Mouse (Mus musculus): ENCODE results near the gene Neu4. TPM values are rescaled to one million over a fixed set of nuclear protein-coding genes. Genes with fewer than 3 reads are reported as not detected.
"Not testable (repeated sequence)": the region's sequence is repeated elsewhere in the genome, so short reads cannot be mapped to it uniquely, and the experiment has no call there.

Gene Neu4
- polyA plus RNA-seq, 2 experiments: not detected

DNA sequence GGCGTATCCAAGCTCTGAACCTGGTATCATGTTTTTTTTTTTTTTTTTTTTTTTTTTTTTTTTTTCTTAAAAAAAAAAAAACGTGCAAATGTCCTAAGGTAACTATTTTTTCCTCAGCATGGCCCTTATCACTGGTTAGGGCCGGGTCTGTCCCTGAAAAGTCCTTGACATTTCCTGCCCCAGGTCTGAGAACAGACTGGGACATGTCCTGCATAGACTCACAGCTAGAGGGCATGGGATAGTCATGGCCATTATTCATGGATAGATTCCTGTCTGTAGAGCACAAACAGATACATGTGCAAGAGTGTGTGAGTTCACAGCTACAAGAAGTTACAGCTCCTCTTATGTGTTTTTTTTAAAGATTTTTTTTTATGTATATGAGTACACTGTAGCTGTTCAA lies 31.5 kb upstream of the Neu4 start:
- no peak overlapping the region for H3K4me3 ChIP-seq (replicated peaks; ENCODE audit: low read length)
- DNase-seq (ENCODE audit: low spot score): no peak
- no peaks in the 10 kb centered on the region for H3K4me1 ChIP-seq (ENCODE audit: control insufficient read depth, insufficient read depth, low read length)
- no peaks in the 10 kb centered on the region for H3K27me3 ChIP-seq (ENCODE audit: control insufficient read depth, insufficient read depth, low read length)
- no peak overlapping the region for H3K27ac ChIP-seq (replicated peaks; ENCODE audit: low read depth, low read length)
- H3K9me3 ChIP-seq (ENCODE audit: control insufficient read depth, low read length): no peaks in the 10 kb centered on the region
- H3K4me2 ChIP-seq (replicated peaks; ENCODE audit: low read depth, low read length, severe bottlenecking): no peak overlapping the region
- no peaks in the 10 kb centered on the region for H3K36me3 ChIP-seq (ENCODE audit: control insufficient read depth, insufficient read depth, low read length)
- WGBS: 77% methylated on average over 3 of the region's 3 CpGs
- TF ChIP-seq POLR2A (IDR thresholded peaks at IDR 0.05; ENCODE audit: borderline replicate concordance, extremely low read depth, insufficient read depth, insufficient read length): no peak
- ATAC-seq (ENCODE audit: low FRiP score, low read depth): no peak
- no peak overlapping the region for H3K9ac ChIP-seq (ENCODE audit: low read depth, low read length, severe bottlenecking)

DNA sequence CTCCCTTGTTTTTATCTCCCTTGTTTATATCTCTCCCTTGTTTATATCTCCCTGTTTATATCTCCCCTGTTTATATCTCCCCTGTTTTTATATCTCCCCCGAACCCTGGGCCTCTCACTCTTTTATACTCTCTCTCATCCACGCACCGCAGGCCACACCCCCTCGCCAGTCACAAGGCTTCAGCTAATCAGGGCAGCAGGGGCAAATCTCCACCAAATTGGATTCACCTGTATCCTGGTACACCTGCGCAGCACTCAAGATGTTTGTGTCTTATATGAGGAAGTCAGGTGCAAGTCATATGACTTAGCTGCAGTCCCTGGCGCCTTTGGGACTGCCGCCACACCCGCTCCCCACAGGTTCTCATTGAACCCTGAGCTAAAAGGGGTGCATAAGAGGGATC lies 30.0 kb upstream of the Neu4 start, which contains the start of gene Gal3st2c:
TSS of gene Gal3st2c (plus strand) at position 301 of the 400 bp plus-strand sequence.
- H3K4me2 ChIP-seq (replicated peaks; ENCODE audit: low read depth, low read length, severe bottlenecking); H3K4me1 ChIP-seq (ENCODE audit: control insufficient read depth, insufficient read depth, low read length); H3K9me3 ChIP-seq (ENCODE audit: control insufficient read depth, low read length); H3K27me3 ChIP-seq (ENCODE audit: control insufficient read depth, insufficient read depth, low read length); H3K27ac ChIP-seq (replicated peaks; ENCODE audit: low read depth, low read length); H3K36me3 ChIP-seq (ENCODE audit: control insufficient read depth, insufficient read depth, low read length); DNase-seq (ENCODE audit: low spot score); H3K9ac ChIP-seq (ENCODE audit: low read depth, low read length, severe bottlenecking); H3K4me3 ChIP-seq (replicated peaks; ENCODE audit: low read length); ATAC-seq (ENCODE audit: low FRiP score, low read depth): not testable (repeated sequence)
- 86% methylated on average over 7 of the region's 8 CpGs for WGBS

DNA sequence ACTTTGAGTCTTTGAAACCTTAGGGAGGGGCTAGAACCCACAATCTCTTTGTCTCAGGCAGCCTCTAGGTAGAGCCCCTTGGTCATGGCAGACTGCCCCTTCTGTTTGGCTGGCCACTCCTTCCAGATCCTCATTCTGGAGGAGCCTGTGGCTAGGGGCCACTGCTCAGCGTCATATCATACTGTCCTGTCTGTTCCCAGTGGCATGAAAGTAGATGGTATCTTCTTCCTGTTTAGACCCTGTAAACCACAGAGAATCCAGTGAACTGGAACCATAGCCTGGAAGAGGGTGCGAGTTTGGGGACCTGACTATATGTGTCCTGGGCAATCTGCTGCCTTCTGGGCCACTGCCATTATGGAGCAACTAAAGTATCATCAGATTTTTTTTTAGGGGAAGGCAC lies 29.2 kb upstream of the Neu4 start:
- not testable (repeated sequence) for H3K9me3 ChIP-seq (ENCODE audit: control insufficient read depth, low read length); DNase-seq (ENCODE audit: low spot score); H3K4me1 ChIP-seq (ENCODE audit: control insufficient read depth, insufficient read depth, low read length); H3K9ac ChIP-seq (ENCODE audit: low read depth, low read length, severe bottlenecking); H3K36me3 ChIP-seq (ENCODE audit: control insufficient read depth, insufficient read depth, low read length); H3K4me3 ChIP-seq (replicated peaks; ENCODE audit: low read length); H3K4me2 ChIP-seq (replicated peaks; ENCODE audit: low read depth, low read length, severe bottlenecking); ATAC-seq (ENCODE audit: low FRiP score, low read depth); H3K27me3 ChIP-seq (ENCODE audit: control insufficient read depth, insufficient read depth, low read length); H3K27ac ChIP-seq (replicated peaks; ENCODE audit: low read depth, low read length)
- WGBS: 69% methylated on average over 2 of the region's 2 CpGs

DNA sequence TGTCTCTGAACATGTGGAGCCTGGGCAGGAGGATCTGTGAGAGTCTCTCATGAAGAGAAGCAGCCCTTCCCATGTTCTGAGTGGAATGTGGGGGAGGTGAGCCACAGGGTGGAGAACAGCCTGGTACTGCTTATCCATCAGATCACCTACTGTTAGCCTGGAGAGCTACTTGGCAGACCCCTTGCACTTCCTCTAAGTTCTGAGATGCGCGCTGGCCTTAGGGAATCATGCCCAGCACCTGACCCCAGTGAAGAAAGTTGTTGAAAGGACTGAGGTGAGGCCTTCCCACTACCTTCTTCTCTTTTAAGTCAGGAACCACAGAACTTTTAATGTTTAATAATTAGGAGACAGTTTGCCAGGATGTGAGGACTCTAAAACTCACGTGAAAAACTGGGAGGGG lies 28.8 kb upstream of the Neu4 start:
- not testable (repeated sequence) for H3K36me3 ChIP-seq (ENCODE audit: control insufficient read depth, insufficient read depth, low read length); H3K4me2 ChIP-seq (replicated peaks; ENCODE audit: low read depth, low read length, severe bottlenecking); H3K9me3 ChIP-seq (ENCODE audit: control insufficient read depth, low read length); H3K4me1 ChIP-seq (ENCODE audit: control insufficient read depth, insufficient read depth, low read length); DNase-seq (ENCODE audit: low spot score); H3K4me3 ChIP-seq (replicated peaks; ENCODE audit: low read length); H3K27ac ChIP-seq (replicated peaks; ENCODE audit: low read depth, low read length); H3K9ac ChIP-seq (ENCODE audit: low read depth, low read length, severe bottlenecking); H3K27me3 ChIP-seq (ENCODE audit: control insufficient read depth, insufficient read depth, low read length); ATAC-seq (ENCODE audit: low FRiP score, low read depth)
- 77% methylated on average over 3 of the region's 3 CpGs for WGBS

DNA sequence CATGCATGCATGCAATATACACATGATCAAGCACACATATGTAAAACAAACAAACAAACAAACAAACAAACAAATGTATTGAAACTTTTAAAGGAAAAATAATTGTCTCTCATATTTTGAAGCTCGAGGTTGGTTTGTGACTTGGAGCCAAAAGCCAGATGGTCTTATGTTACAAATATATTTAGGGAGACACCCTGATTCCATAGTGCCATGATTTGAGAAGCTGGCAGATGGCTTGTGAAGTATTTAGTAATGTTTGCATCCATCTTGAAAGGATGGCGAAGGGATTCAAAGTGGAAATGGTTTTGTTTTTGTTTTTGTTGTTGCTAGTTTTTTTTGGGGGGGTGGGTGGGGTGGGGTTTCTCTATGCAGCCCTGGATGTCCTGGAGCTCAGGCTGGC lies 19.2 kb upstream of the Neu4 start:
- H3K9me3 ChIP-seq (ENCODE audit: control insufficient read depth, low read length): no peaks in the 10 kb centered on the region
- 73% methylated on average over 2 of the region's 2 CpGs for WGBS
- no peak overlapping the region for H3K9ac ChIP-seq (ENCODE audit: low read depth, low read length, severe bottlenecking)
- H3K36me3 ChIP-seq (ENCODE audit: control insufficient read depth, insufficient read depth, low read length): no peaks in the 10 kb centered on the region
- H3K4me3 ChIP-seq (replicated peaks; ENCODE audit: low read length): no peak overlapping the region
- no peak for TF ChIP-seq POLR2A (IDR thresholded peaks at IDR 0.05; ENCODE audit: borderline replicate concordance, extremely low read depth, insufficient read depth, insufficient read length)
- H3K27ac ChIP-seq (replicated peaks; ENCODE audit: low read depth, low read length): no peak overlapping the region
- DNase-seq (ENCODE audit: low spot score) (no peak), ATAC-seq (ENCODE audit: low FRiP score, low read depth) (no peak)
- no peaks in the 10 kb centered on the region for H3K4me1 ChIP-seq (ENCODE audit: control insufficient read depth, insufficient read depth, low read length)
- no peaks in the 10 kb centered on the region for H3K27me3 ChIP-seq (ENCODE audit: control insufficient read depth, insufficient read depth, low read length)
- no peak overlapping the region for H3K4me2 ChIP-seq (replicated peaks; ENCODE audit: low read depth, low read length, severe bottlenecking)

DNA sequence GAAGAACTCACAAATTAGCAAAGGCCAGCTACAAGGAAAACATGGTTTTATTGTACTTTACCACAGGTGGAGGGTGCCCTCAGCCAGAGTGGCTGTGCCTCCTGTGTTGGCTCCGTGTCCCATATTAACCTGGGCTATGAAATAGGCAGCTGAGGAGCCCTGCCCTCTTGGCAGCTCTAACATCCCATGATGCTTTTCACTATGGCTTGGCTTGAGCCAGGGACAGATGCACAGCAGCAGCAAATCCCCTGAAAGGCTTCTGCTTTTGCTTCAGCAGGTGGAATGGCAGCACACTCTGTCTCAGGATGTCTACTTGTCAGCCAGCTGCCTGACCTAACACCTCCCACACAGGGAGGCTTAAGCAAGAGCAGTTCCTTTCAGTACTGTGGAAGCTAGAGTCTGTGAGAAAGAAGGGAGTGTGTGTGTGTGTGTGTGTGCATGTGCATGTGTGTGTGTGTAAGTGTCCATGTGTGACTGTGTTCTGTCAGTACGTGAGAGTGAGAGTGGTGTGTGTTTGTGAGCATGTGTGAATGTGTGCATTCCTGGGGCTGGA lies 14.2 kb upstream of the Neu4 start:
- DNase-seq (ENCODE audit: low spot score); H3K4me2 ChIP-seq (replicated peaks; ENCODE audit: low read depth, low read length, severe bottlenecking); H3K4me3 ChIP-seq (replicated peaks; ENCODE audit: low read length); ATAC-seq (ENCODE audit: low FRiP score, low read depth); H3K36me3 ChIP-seq (ENCODE audit: control insufficient read depth, insufficient read depth, low read length); H3K4me1 ChIP-seq (ENCODE audit: control insufficient read depth, insufficient read depth, low read length); H3K27ac ChIP-seq (replicated peaks; ENCODE audit: low read depth, low read length); H3K9ac ChIP-seq (ENCODE audit: low read depth, low read length, severe bottlenecking); H3K9me3 ChIP-seq (ENCODE audit: control insufficient read depth, low read length); H3K27me3 ChIP-seq (ENCODE audit: control insufficient read depth, insufficient read depth, low read length): not testable (repeated sequence)
- WGBS: 58% methylated on average over 2 of the region's 2 CpGs

DNA sequence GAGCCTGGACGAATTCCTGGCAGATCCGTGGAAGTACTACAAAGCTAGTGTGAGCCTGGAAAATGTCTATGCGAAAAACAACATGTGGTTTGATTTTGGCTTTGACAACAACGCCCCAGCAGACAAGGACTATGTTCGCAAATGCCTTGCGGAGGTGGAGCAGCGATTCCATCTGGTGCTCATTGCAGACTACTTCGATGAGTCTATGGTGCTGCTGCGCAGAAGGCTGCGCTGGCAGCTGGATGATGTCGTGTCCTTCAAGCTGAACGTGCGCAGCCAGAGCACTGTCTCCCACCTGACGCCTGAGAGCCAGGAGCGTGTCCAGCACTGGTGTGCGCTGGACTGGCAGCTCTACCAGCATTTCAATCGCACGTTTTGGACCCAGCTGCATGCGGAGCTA lies 11.4 kb upstream of the Neu4 start:
- DNase-seq (ENCODE audit: low spot score): peak; percentile 7
- not testable (repeated sequence) for H3K4me1 ChIP-seq (ENCODE audit: control insufficient read depth, insufficient read depth, low read length); H3K9me3 ChIP-seq (ENCODE audit: control insufficient read depth, low read length); H3K9ac ChIP-seq (ENCODE audit: low read depth, low read length, severe bottlenecking); H3K4me2 ChIP-seq (replicated peaks; ENCODE audit: low read depth, low read length, severe bottlenecking); H3K27ac ChIP-seq (replicated peaks; ENCODE audit: low read depth, low read length); H3K36me3 ChIP-seq (ENCODE audit: control insufficient read depth, insufficient read depth, low read length); H3K27me3 ChIP-seq (ENCODE audit: control insufficient read depth, insufficient read depth, low read length); H3K4me3 ChIP-seq (replicated peaks; ENCODE audit: low read length); ATAC-seq (ENCODE audit: low FRiP score, low read depth)
- WGBS: 67% methylated on average over 12 of the region's 19 CpGs
